Mouse (Mus musculus): ENCODE results near the gene Fkbp7.
"Not testable (repeated sequence)": the region's sequence is repeated elsewhere in the genome, so short reads cannot be mapped to it uniquely, and the experiment has no call there.

Gene Fkbp7

GRCm38 (mm10) chr2:76665531-76665930 lies 7.4 kb downstream of the Fkbp7 start:
- DNase-seq = no peak

- no peak for DNase-seq
These were observed 13.5 kb downstream of the Fkbp7 start for GRCm38 (mm10) chr2:76659419-76659818.

GRCm38 (mm10) chr2:76658551-76658950 lies 14.4 kb downstream of the Fkbp7 start:
- no peak for DNase-seq

- no peak for DNase-seq
These were observed 16.9 kb downstream of the Fkbp7 start for GRCm38 (mm10) chr2:76655982-76656381.

- no peak for DNase-seq
These were observed 17.5 kb downstream of the Fkbp7 start for GRCm38 (mm10) chr2:76655444-76655843.

GRCm38 (mm10) chr2:76654646-76655045 lies 18.3 kb downstream of the Fkbp7 start:
- no peak for DNase-seq

GRCm38 (mm10) chr2:76653070-76653469 lies 19.8 kb downstream of the Fkbp7 start:
- no peak for DNase-seq

GRCm38 (mm10) chr2:76648666-76649141 lies 24.2 kb downstream of the Fkbp7 start:
- DNase-seq = no peak

- DNase-seq = peak; percentile 99
These were observed 24.9 kb downstream of the Fkbp7 start, which contains the start of the genes Prkra and Pjvk for GRCm38 (mm10) chr2:76647883-76648570. Prkra (minus strand) TSS chr2:76648015. Pjvk (plus strand) TSS chr2:76648476.

- no peak for DNase-seq
These were observed 25.5 kb downstream of the Fkbp7 start for GRCm38 (mm10) chr2:76647441-76647869.

GRCm38 (mm10) chr2:76643801-76644200 lies 29.1 kb downstream of the Fkbp7 start:
- DNase-seq = no peak

- DNase-seq = no peak
These were observed 33.3 kb downstream of the Fkbp7 start for GRCm38 (mm10) chr2:76639637-76640036.

- no peak for DNase-seq
These were observed 41.3 kb downstream of the Fkbp7 start for GRCm38 (mm10) chr2:76631600-76631999.

GRCm38 (mm10) chr2:76630293-76630692 lies 42.6 kb downstream of the Fkbp7 start:
- DNase-seq = no peak

GRCm38 (mm10) chr2:76622316-76622715 lies 50.6 kb downstream of the Fkbp7 start:
- DNase-seq = not testable (repeated sequence)

GRCm38 (mm10) chr2:76621724-76622123 lies 51.2 kb downstream of the Fkbp7 start:
- no peak for DNase-seq

- no peak for DNase-seq
These were observed 52.7 kb downstream of the Fkbp7 start for GRCm38 (mm10) chr2:76620188-76620587.

GRCm38 (mm10) chr2:76618078-76618477 lies 54.8 kb downstream of the Fkbp7 start:
- DNase-seq = peak; percentile 19
